Mouse (Mus musculus): ENCODE data around the gene Gsn.

DNA sequence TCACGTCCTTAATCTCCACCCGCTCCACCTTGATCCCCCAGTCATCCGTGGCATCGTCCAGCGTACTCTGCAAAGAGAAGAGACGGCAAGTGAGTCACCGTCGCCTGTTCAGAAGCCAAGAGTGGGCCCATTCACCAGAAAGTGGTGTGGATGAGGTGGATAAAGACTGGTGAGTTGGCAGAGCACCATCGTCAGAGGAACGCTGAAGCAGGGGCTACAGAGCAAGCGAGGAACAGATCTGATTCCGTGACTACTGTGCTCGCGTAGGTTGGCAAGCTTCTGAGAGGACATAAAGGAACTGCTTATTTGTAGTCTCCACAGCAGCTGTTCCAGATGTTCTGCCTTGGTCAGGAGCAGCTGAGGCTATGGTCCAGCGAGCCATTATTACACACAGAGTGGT is 64.2 kb downstream of the Gsn start:
- TF ChIP-seq CTCF (IDR thresholded peaks at IDR 0.05; ENCODE audit: low read depth) (no peak), EP300 (IDR thresholded peaks at IDR 0.05; ENCODE audit: low read depth) (no peak)

All from liver, postnatal 0 days (tissue).